Mouse (Mus musculus) liver, adult 2 months (tissue): ENCODE measurements around the gene Gsdma3.

Experiments used
- CTCF ChIP-seq: fragments of 200-500 bp; IDR thresholded peaks from 2 replicates; pipeline ENCODE4 v1.5.1; 2011; ENCODE audit warnings: low read depth, low read length, control low read depth
- POLR2A ChIP-seq: fragments of 200-500 bp; IDR thresholded peaks from 2 replicates; pipeline ENCODE4 v1.6.1; 2011; ENCODE audit warnings: low read length, control low read depth; ENCODE audit not compliant: insufficient read depth; ENCODE audit errors: extremely low read depth

- TF ChIP-seq CTCF = no peak
- no peak for TF ChIP-seq POLR2A
Measured at GRCm38 (mm10) chr11:98640091-98640490, 13.9 kb downstream of the Gsdma3 start.
